Mouse (Mus musculus): ENCODE measurements around the gene Bcar3. TPM values are rescaled to one million over a fixed set of nuclear protein-coding genes. Genes with fewer than 3 reads are reported as not detected.

The Bcar3 gene
- polyA plus RNA-seq, 1 experiment = 93.8 TPM

DNA sequence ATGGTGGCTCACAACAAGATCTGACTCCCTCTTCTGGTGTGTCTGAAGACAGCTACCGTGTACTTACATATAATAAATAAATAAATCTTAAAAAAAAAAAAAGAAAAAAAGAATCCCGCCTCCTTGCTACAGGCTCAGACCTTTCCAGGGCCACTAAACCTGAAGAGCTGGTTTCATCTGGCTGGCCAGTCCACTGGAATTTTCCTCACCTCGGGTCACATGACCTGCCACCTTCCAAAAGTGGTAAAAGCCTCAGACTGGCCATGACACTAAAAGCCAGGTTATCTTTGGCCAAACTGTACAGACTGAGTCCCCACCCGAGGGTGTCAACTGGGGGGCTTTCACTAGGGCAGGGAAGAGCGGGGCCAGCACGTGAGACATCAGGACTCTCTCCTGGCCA, 29.9 kb downstream of the Bcar3 start:
- no peaks in the 10 kb centered on the region for H3K27me3 ChIP-seq (ENCODE audit: control insufficient read depth, insufficient read depth, low read length)
- 73% methylated on average over 6 of the region's 6 CpGs for WGBS
- TF ChIP-seq POLR2A (IDR thresholded peaks at IDR 0.05; ENCODE audit: low read depth, low read length) (no peak), CTCF (IDR thresholded peaks at IDR 0.05; ENCODE audit: extremely low read depth, insufficient read length, insufficient replicate concordance, low read depth, low read length) (no peak)

DNA sequence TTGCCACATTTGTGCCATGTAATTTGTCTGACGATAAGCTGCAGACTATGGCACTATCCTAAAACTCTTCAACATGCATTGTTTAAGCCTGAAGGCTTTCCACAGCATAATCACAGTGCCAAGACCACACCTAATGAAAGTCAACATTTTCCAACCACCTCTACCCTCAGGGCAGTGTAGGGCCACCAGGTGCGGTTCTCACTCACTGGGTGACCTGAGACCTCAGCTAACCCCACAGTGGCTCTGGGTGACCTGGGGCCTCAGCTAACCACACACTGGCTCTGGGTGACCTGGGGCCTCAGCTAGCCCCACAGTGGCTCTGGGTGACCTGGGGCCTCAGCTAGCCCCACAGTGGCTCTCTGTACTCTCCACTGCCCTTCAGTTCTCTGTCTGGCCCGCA, 30.6 kb downstream of the Bcar3 start:
- Histone ChIP-seq H3K27ac (ENCODE audit: insufficient read depth, low read depth, low read length) (no peak overlapping the region), H3K4me3 (ENCODE audit: low read depth, low read length) (no peak overlapping the region), H3K4me1 (ENCODE audit: control insufficient read depth, insufficient read depth, insufficient read length, low read length) (no peaks in the 10 kb centered on the region), H3K27me3 (ENCODE audit: control insufficient read depth, insufficient read depth, low read length) (no peaks in the 10 kb centered on the region), H3K36me3 (ENCODE audit: control insufficient read depth, insufficient read depth, low read length) (no peaks in the 10 kb centered on the region)
- 64% methylated on average over 3 of the region's 3 CpGs for WGBS
- TF ChIP-seq POLR2A (IDR thresholded peaks at IDR 0.05; ENCODE audit: low read depth, low read length) = no peak
- no peak for TF ChIP-seq CTCF (IDR thresholded peaks at IDR 0.05; ENCODE audit: extremely low read depth, insufficient read length, insufficient replicate concordance, low read depth, low read length)

More for the DNA sequence above, 29.9 kb downstream of the Bcar3 start:
- Histone ChIP-seq H3K27ac (ENCODE audit: insufficient read depth, low read depth, low read length) (no peak overlapping the region), H3K4me1 (ENCODE audit: control insufficient read depth, insufficient read depth, insufficient read length, low read length) (no peaks in the 10 kb centered on the region), H3K36me3 (ENCODE audit: control insufficient read depth, insufficient read depth, low read length) (no peaks in the 10 kb centered on the region), H3K4me3 (ENCODE audit: low read depth, low read length) (no peak overlapping the region)

DNA sequence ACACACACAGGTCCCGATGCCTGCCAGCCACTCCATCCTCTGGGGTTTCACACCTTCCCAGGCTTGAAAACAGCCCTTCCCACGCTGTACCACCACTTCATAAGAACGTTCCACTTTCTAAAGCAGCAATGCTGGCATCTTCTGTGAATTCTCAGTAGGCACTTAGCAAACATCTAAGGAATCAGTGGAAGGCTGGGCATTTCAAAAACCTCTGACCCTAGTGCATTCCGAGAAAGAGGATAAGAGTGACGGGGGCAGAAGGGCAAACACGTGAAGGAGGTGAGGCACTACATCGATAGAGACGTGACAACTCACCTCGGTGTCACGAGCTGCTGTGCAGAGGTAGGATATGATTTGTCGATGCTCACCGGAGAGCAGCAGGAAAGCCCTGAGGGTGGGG, 36.5 kb downstream of the Bcar3 start:
- H3K4me3 ChIP-seq (ENCODE audit: low read depth, low read length) = no peak overlapping the region
- TF ChIP-seq POLR2A (IDR thresholded peaks at IDR 0.05; ENCODE audit: low read depth, low read length) (no peak), CTCF (IDR thresholded peaks at IDR 0.05; ENCODE audit: extremely low read depth, insufficient read length, insufficient replicate concordance, low read depth, low read length) (no peak)
- 32% methylated on average over 12 of the region's 12 CpGs for WGBS

DNA sequence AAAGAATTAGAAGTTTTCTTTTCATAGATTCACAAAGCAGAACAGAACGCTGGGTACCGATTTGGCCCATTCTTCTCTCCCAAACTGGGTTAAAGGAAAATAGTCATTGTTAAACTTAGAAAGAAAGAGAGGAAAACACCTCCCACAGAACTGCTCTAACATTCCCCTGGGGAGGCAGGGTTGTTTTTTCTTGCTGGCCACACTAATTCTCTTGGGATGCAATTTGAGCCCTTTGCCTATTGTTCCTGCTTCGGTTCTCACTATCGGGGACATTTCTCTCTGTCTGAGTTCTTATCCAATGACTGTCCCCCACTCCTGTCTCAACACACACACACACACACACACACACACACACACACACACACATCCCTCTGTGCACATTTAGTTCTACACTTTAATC, 39.6 kb downstream of the Bcar3 start:
- Histone ChIP-seq H3K4me1 (ENCODE audit: control insufficient read depth, insufficient read depth, insufficient read length, low read length) (peaks cover 9% of the 10 kb centered on the region; the same call in 1 of the 2 replicates), H3K27me3 (ENCODE audit: control insufficient read depth, insufficient read depth, low read length) (no peaks in the 10 kb centered on the region), H3K4me3 (ENCODE audit: low read depth, low read length) (no peak overlapping the region), H3K27ac (ENCODE audit: insufficient read depth, low read depth, low read length) (no peak overlapping the region), H3K36me3 (ENCODE audit: control insufficient read depth, insufficient read depth, low read length) (no peaks in the 10 kb centered on the region)
- TF ChIP-seq CTCF (IDR thresholded peaks at IDR 0.05; ENCODE audit: extremely low read depth, insufficient read length, insufficient replicate concordance, low read depth, low read length) (no peak), POLR2A (IDR thresholded peaks at IDR 0.05; ENCODE audit: low read depth, low read length) (no peak)
- 79% methylated on average over 4 of the region's 4 CpGs for WGBS

More for the DNA sequence above, 36.5 kb downstream of the Bcar3 start:
- Histone ChIP-seq H3K27ac (ENCODE audit: insufficient read depth, low read depth, low read length) (peak overlapping the region; percentile 19; the same call in 1 of the 2 replicates), H3K27me3 (ENCODE audit: control insufficient read depth, insufficient read depth, low read length) (no peaks in the 10 kb centered on the region), H3K36me3 (ENCODE audit: control insufficient read depth, insufficient read depth, low read length) (no peaks in the 10 kb centered on the region), H3K4me1 (ENCODE audit: control insufficient read depth, insufficient read depth, insufficient read length, low read length) (peaks cover 5% of the 10 kb centered on the region; the same call in 1 of the 2 replicates)

DNA sequence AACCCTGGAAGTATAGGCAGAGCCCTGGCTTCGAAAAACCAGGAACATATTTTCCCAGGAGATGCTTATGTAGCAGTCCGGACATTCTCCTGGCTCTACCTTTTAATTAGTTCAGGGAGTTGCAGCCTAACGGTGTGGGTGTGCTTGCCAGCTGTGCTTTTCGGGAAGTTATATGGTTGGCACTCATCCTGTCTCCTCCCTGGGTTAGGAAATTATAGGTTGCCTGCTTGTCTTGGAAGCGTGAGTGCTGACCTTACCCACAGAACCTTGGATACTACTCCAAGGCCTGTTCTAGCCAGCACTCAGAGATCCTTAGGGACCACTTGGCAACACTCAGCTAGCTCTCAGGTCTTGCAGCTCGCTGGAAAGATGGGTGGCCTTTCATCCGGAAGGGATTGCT, 40.0 kb downstream of the Bcar3 start:
- no peak overlapping the region for H3K4me3 ChIP-seq (ENCODE audit: low read depth, low read length)
- no peaks in the 10 kb centered on the region for H3K36me3 ChIP-seq (ENCODE audit: control insufficient read depth, insufficient read depth, low read length)
- H3K27me3 ChIP-seq (ENCODE audit: control insufficient read depth, insufficient read depth, low read length) = no peaks in the 10 kb centered on the region
- no peak overlapping the region for H3K27ac ChIP-seq (ENCODE audit: insufficient read depth, low read depth, low read length)
- peaks cover 12% of the 10 kb centered on the region; the same call in 1 of the 2 replicates for H3K4me1 ChIP-seq (ENCODE audit: control insufficient read depth, insufficient read depth, insufficient read length, low read length)
- WGBS = 60% methylated on average over 7 of the region's 7 CpGs
- TF ChIP-seq CTCF (IDR thresholded peaks at IDR 0.05; ENCODE audit: extremely low read depth, insufficient read length, insufficient replicate concordance, low read depth, low read length) (no peak), POLR2A (IDR thresholded peaks at IDR 0.05; ENCODE audit: low read depth, low read length) (no peak)

DNA sequence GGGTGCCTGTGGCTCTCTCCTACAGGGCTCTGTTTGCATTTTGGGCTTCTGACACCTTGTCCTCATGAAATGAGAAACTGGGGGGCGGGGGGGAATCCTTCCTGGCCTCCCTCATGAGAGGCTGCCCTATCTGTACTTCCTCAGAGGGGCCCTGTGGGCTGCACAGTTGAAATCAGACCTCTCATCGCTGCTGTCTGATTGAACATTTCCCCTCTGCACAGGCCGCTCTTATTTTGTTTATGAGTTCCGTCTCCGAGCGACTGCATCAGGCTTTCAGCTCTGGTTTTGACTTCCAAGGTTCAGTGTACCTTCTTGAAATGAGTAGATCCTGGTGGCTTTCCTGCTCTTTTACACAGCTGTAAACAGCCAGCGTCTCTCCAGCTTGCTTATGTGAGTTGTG, 40.4 kb downstream of the Bcar3 start:
- no peak for TF ChIP-seq POLR2A (IDR thresholded peaks at IDR 0.05; ENCODE audit: low read depth, low read length)
- no peak for TF ChIP-seq CTCF (IDR thresholded peaks at IDR 0.05; ENCODE audit: extremely low read depth, insufficient read length, insufficient replicate concordance, low read depth, low read length)

DNA sequence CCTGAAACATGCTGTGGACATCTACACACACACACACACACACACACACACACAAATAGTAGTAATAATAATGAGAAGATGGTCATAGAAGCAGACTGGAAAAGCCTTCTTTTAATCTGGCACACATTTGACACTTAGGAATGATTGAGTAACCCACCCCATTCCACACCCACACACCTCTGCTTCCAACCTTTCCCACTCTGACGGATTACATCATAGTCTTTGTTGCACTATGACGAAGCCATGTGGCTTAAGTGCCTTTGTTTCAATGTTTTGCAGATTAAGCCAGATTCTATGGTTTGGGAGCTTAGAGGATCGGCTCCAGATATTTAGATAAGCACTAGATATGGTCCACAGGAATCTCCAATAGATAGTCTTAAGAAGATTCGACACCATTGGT, 42.1 kb downstream of the Bcar3 start:
- no peaks in the 10 kb centered on the region for H3K27me3 ChIP-seq (ENCODE audit: control insufficient read depth, insufficient read depth, low read length)
- H3K4me1 ChIP-seq (ENCODE audit: control insufficient read depth, insufficient read depth, insufficient read length, low read length) = peaks cover 21% of the 10 kb centered on the region
- no peak overlapping the region for H3K27ac ChIP-seq (ENCODE audit: insufficient read depth, low read depth, low read length)
- no peak overlapping the region for H3K4me3 ChIP-seq (ENCODE audit: low read depth, low read length)
- no peak for TF ChIP-seq POLR2A (IDR thresholded peaks at IDR 0.05; ENCODE audit: low read depth, low read length)
- no peak for TF ChIP-seq CTCF (IDR thresholded peaks at IDR 0.05; ENCODE audit: extremely low read depth, insufficient read length, insufficient replicate concordance, low read depth, low read length)
- WGBS = 91% methylated on average over 4 of the region's 4 CpGs
- H3K36me3 ChIP-seq (ENCODE audit: control insufficient read depth, insufficient read depth, low read length) = no peaks in the 10 kb centered on the region

More for the DNA sequence above, 40.4 kb downstream of the Bcar3 start:
- 67% methylated on average over 7 of the region's 7 CpGs for WGBS
- Histone ChIP-seq H3K27ac (ENCODE audit: insufficient read depth, low read depth, low read length) (no peak overlapping the region), H3K4me3 (ENCODE audit: low read depth, low read length) (no peak overlapping the region), H3K4me1 (ENCODE audit: control insufficient read depth, insufficient read depth, insufficient read length, low read length) (peaks cover 15% of the 10 kb centered on the region; the same call in 1 of the 2 replicates), H3K36me3 (ENCODE audit: control insufficient read depth, insufficient read depth, low read length) (no peaks in the 10 kb centered on the region), H3K27me3 (ENCODE audit: control insufficient read depth, insufficient read depth, low read length) (no peaks in the 10 kb centered on the region)

Data from small intestine, adult 2 months (tissue).